Mouse (Mus musculus) lung, postnatal 10 days (tissue): Measurements from ENCODE around the gene Gm10338.
"Not testable (repeated sequence)": the region's sequence is repeated elsewhere in the genome, so short reads cannot be mapped to it uniquely, and the experiment has no call there.

Source experiments
- DNase-seq: peaks from one replicate; pipeline ENCODE4 v3.0.0; 2021

Gm10338 gene

GRCm38 (mm10) chr14:7595492-7595891, at the start of gene Gm10338:
TSS of gene Gm10338 (minus strand) at chr14:7595592.
- not testable (repeated sequence) for DNase-seq

- DNase-seq: not testable (repeated sequence)
These were observed 48.5 kb upstream of the Gm10338 start, which contains the start of gene Gm10128 for GRCm38 (mm10) chr14:7643872-7644271. TSS of gene Gm10128 (minus strand) at chr14:7643972.

GRCm38 (mm10) chr14:7568382-7568781, 27.0 kb downstream of the Gm10338 start, which contains the start of gene Gm3558:
TSS of gene Gm3558 (minus strand) at chr14:7568566.
- DNase-seq: not testable (repeated sequence)

- not testable (repeated sequence) for DNase-seq
These were observed 27.5 kb downstream of the Gm10338 start for GRCm38 (mm10) chr14:7567890-7568289.

GRCm38 (mm10) chr14:7567266-7567665, 28.1 kb downstream of the Gm10338 start:
- not testable (repeated sequence) for DNase-seq
